In genomic region chr12:56718707-56719051, GRCm38 (mm10) we compare ENCODE assay signal across 26 mouse cellular contexts. TPM values are rescaled to one million over a fixed set of nuclear protein-coding genes. Genes with fewer than 3 reads are reported as not detected.
DNase-seq lines count a peak whose midpoint lies in the region; ATAC-seq lines count a peak whose summit lies in the region.
"Had no signal": no experiment of that assay in that cellular context is flagged by ENCODE, and none has a peak within 500 bp of the region (broad histone marks: within the 10 kb centered on the region; RNA-seq: fewer than 3 reads in every experiment).

No protein-coding gene starts in this region.

- no peak overlapping the region for H3K9ac ChIP-seq in neural tube, embryonic 12.5 days
- H3K9ac ChIP-seq in embryonic facial prominence, embryonic 14.5 days (ENCODE audit: low read depth, low read length), result no peak overlapping the region
- H3K9ac ChIP-seq in limb, embryonic 12.5 days (replicated peaks), result no peak overlapping the region
- H3K9ac ChIP-seq in intestine, embryonic 16.5 days (ENCODE audit: low read depth, low read length), result no peak overlapping the region
- H3K9ac ChIP-seq: forebrain, embryonic 12.5 days; forebrain, postnatal 0 days; heart, embryonic 13.5 days; hindbrain, embryonic 12.5 days had no signal

- ATAC-seq in neural tube, embryonic 12.5 days (ENCODE audit: low FRiP score, low read depth), result no peak
- ATAC-seq in embryonic facial prominence, embryonic 14.5 days (ENCODE audit: low read depth), result peak; percentile 48; the same call in 1 of the 2 replicates
- ATAC-seq in limb, embryonic 12.5 days (ENCODE audit: insufficient number of reproducible peaks, insufficient read depth, low FRiP score, low TSS enrichment, low read depth), result peak; percentile 77; the same call in 1 of the 2 replicates
- no peak for ATAC-seq in intestine, embryonic 16.5 days
- ATAC-seq: activated CD4-positive, CD25-positive, alpha-beta regulatory T cell, adult 4 months; forebrain, postnatal 0 days; hindbrain, embryonic 16.5 days; inflammation-experienced regulatory T-cells, adult 6 months; Patski had no signal

- H3K4me2 ChIP-seq in neural tube, embryonic 12.5 days (replicated peaks), result 0 out of 2 replicates have a peak overlapping the region, but pooled peaks have one; percentile 29
- peak overlapping the region; percentile 31 for H3K4me2 ChIP-seq in embryonic facial prominence, embryonic 14.5 days (ENCODE audit: low read depth, low read length)
- peak overlapping the region; percentile 45 for H3K4me2 ChIP-seq in limb, embryonic 12.5 days
- H3K4me2 ChIP-seq in intestine, embryonic 16.5 days (ENCODE audit: low read depth, low read length), result no peak overlapping the region
- H3K4me2 ChIP-seq: forebrain, embryonic 12.5 days; heart, embryonic 13.5 days; hindbrain, embryonic 12.5 days had no signal

- no peaks in the 10 kb centered on the region for H3K36me3 ChIP-seq in neural tube, embryonic 12.5 days
- H3K36me3 ChIP-seq in embryonic facial prominence, embryonic 14.5 days (ENCODE audit: control insufficient read depth, insufficient read depth, low read length), result no peaks in the 10 kb centered on the region
- H3K36me3 ChIP-seq in limb, embryonic 12.5 days, result no peaks in the 10 kb centered on the region
- H3K36me3 ChIP-seq in intestine, embryonic 16.5 days (ENCODE audit: control insufficient read depth, insufficient read depth, low read length), result no peaks in the 10 kb centered on the region
- H3K36me3 ChIP-seq: forebrain, embryonic 12.5 days; heart, embryonic 13.5 days; hindbrain, embryonic 12.5 days had no signal

- no peak overlapping the region for H3K27ac ChIP-seq in neural tube, embryonic 12.5 days
- H3K27ac ChIP-seq in embryonic facial prominence, embryonic 14.5 days (replicated peaks; ENCODE audit: low read depth, low read length), result no peak overlapping the region
- no peak overlapping the region for H3K27ac ChIP-seq in limb, embryonic 12.5 days
- no peak overlapping the region for H3K27ac ChIP-seq in intestine, embryonic 16.5 days (ENCODE audit: low read length)
- H3K27ac ChIP-seq: forebrain, embryonic 12.5 days; gastrocnemius, adult 2 months; heart, embryonic 13.5 days; hindbrain, embryonic 12.5 days had no signal

- DNase-seq in neural tube, embryonic 10.5 days (ENCODE audit: extremely low spot score, low spot score), result no peak
- no peak for DNase-seq in embryonic facial prominence, embryonic 14.5 days (ENCODE audit: low spot score)
- no peak for DNase-seq in left cerebral cortex, adult 18-20 months (ENCODE audit: low spot score in 2 of 2)
- DNase-seq in layer of hippocampus, postnatal 14 days (ENCODE audit: low spot score in 2 of 2), result no peak
- DNase-seq: adrenal gland, postnatal 14 days; cerebellum, adult 11-12 months; cerebellum, adult 9-10 months; cerebellum, postnatal 25 days; forebrain, postnatal 0 days; gastrocnemius, adult 2 months; gastrocnemius, postnatal 25 days; heart, postnatal 4 days had no signal

- no peak overlapping the region for H3K4me3 ChIP-seq in neural tube, embryonic 12.5 days
- no peak overlapping the region for H3K4me3 ChIP-seq in embryonic facial prominence, embryonic 14.5 days (ENCODE audit: low read depth, low read length)
- 0 out of 2 replicates have a peak overlapping the region, but pooled peaks have one; percentile 4 for H3K4me3 ChIP-seq in limb, embryonic 12.5 days (replicated peaks)
- no peak overlapping the region for H3K4me3 ChIP-seq in intestine, embryonic 16.5 days (ENCODE audit: low read length)
- H3K4me3 ChIP-seq: forebrain, embryonic 12.5 days; gastrocnemius, adult 2 months; heart, embryonic 13.5 days; hindbrain, embryonic 12.5 days had no signal

- 23% methylated on average over 6 of the region's 6 CpGs for WGBS in neural tube, embryonic 12.5 days
- 18% methylated on average over 6 of the region's 6 CpGs for WGBS in embryonic facial prominence, embryonic 14.5 days
- WGBS in limb, embryonic 12.5 days, result 8% methylated on average over 6 of the region's 6 CpGs
- 31% methylated on average over 6 of the region's 6 CpGs for WGBS in intestine, embryonic 16.5 days

- H3K4me1 ChIP-seq in neural tube, embryonic 12.5 days, result no peaks in the 10 kb centered on the region
- H3K4me1 ChIP-seq in embryonic facial prominence, embryonic 14.5 days (ENCODE audit: control insufficient read depth, insufficient read depth, low read length), result peaks cover 3% of the 10 kb centered on the region; the same call in 1 of the 2 replicates
- H3K4me1 ChIP-seq in limb, embryonic 12.5 days (replicated peaks), result peaks cover 27% of the 10 kb centered on the region
- no peaks in the 10 kb centered on the region for H3K4me1 ChIP-seq in intestine, embryonic 16.5 days (ENCODE audit: control insufficient read depth, insufficient read depth, low read length)
- H3K4me1 ChIP-seq: heart, embryonic 13.5 days had no signal

- peaks cover 16% of the 10 kb centered on the region; the same call in 1 of the 2 replicates for H3K27me3 ChIP-seq in neural tube, embryonic 12.5 days (replicated peaks)
- H3K27me3 ChIP-seq in embryonic facial prominence, embryonic 14.5 days (replicated peaks; ENCODE audit: control insufficient read depth, insufficient read depth, low read length), result peaks cover 11% of the 10 kb centered on the region
- peaks cover 20% of the 10 kb centered on the region for H3K27me3 ChIP-seq in limb, embryonic 12.5 days
- no peaks in the 10 kb centered on the region for H3K27me3 ChIP-seq in intestine, embryonic 16.5 days (replicated peaks; ENCODE audit: control insufficient read depth, insufficient read depth, low read length)
- H3K27me3 ChIP-seq: CH12.LX had no signal

- no peaks in the 10 kb centered on the region for H3K9me3 ChIP-seq in neural tube, embryonic 12.5 days
- H3K9me3 ChIP-seq in embryonic facial prominence, embryonic 14.5 days (ENCODE audit: control insufficient read depth, low read length), result no peaks in the 10 kb centered on the region
- no peaks in the 10 kb centered on the region for H3K9me3 ChIP-seq in limb, embryonic 12.5 days
- no peaks in the 10 kb centered on the region for H3K9me3 ChIP-seq in intestine, embryonic 16.5 days (ENCODE audit: control insufficient read depth, low read length)
- H3K9me3 ChIP-seq: forebrain, embryonic 12.5 days; heart, embryonic 13.5 days; hindbrain, embryonic 12.5 days had no signal

RNA-seq across cellular contexts. Expression of gene Pax9, which starts 27.1 kb away (rescaled TPM):
- polyA plus RNA-seq in neural tube, embryonic 12.5 days (2016; fragmentation: Nextera tagmentation; extraction: Ambion mirVana), result 2.9 and 4.8 TPM in 2 replicates
- 9.2 and 9.4 TPM in 2 replicates for polyA plus RNA-seq in embryonic facial prominence, embryonic 14.5 days (2014; fragmentation: Nextera tagmentation; extraction: Ambion mirVana)
- 6.0 and 9.6 TPM in 2 replicates for polyA plus RNA-seq in limb, embryonic 12.5 days (2016; fragmentation: Nextera tagmentation; extraction: Ambion mirVana)
- total RNA-seq in left cerebral cortex, adult 18-20 months (2021), result not detected
- total RNA-seq in layer of hippocampus, postnatal 14 days (2021), result not detected
- not detected in 2 replicates for polyA plus RNA-seq in intestine, embryonic 16.5 days (2015; fragmentation: Nextera tagmentation; extraction: Ambion mirVana)
- total RNA-seq: adrenal gland, adult 18-20 months; CH12.LX; forebrain, postnatal 0 days; granulocyte monocyte progenitor cell, adult 5-6 weeks had no signal
- polyA plus RNA-seq: activated CD4-positive, CD25-positive, alpha-beta regulatory T cell, adult 4 months; cortical plate, adult 2 months; forebrain, postnatal 0 days had no signal

Comparison
In these comparisons a context has a peak if more than half of its experiments do, and no peak if none do; other contexts are left out.
1. ATAC-seq: peak in embryonic facial prominence, embryonic 14.5 days (single experiment) and limb, embryonic 12.5 days (single experiment); none in neural tube, embryonic 12.5 days (single experiment) and intestine, embryonic 16.5 days (single experiment).